Mouse (Mus musculus) erythroid progenitor cell, adult 5-6 weeks (primary cell): ENCODE results near the gene Hddc3. TPM values are rescaled to one million over a fixed set of nuclear protein-coding genes. Genes with fewer than 3 reads are reported as not detected.
A peak's percentile ranks its signal among the peaks of the same experiment; 100 is the strongest.

Experiments
- ATAC-seq: replicated peaks from 2 replicates; pipeline ENCODE4 v1.8.0; 2016; ENCODE audit warnings: moderate number of reproducible peaks, mild to moderate bottlenecking, moderate TSS enrichment, inconsistent platforms; ENCODE audit not compliant: poor library complexity, low FRiP score, severe bottlenecking
- total RNA-seq, 2 experiments: library from RNA; stranded (forward) in 1 of 2; stranded (reverse) in 1 of 2; fragments of 150-400 nt in 1 of 2; fragments of 186-747, 209-891 nt in 1 of 2; gene quantifications; 2 replicates each; pipeline versions ENCODE4 v1.2.3 to v1.2.4; 2015 to 2017; ENCODE audit warnings: low replicate concordance in 2 of 2

Gene Hddc3
- total RNA-seq, 2 experiments from 2014 or later, result 1.3 TPM; not detected in 1

DNA sequence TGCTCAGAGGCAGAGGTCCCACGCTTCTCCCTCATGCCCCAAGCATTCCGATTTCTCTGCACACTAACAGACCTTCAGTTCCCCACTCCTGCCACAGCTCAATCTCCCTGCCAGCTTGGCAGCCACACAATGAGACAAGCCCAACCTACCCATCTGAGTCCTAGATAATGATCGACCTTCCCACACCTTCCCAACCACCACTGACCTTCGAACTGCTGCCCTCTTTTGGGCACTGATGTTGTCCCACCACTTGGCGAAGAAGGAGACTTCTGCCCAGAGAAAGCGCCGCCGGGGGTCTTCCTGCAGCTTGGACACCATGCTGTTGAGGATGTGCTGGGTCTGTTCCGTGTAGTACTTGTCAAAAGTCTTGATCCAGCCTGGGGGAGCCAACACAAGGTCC, 25.1 kb downstream of the Hddc3 start:
- no peak for ATAC-seq

DNA sequence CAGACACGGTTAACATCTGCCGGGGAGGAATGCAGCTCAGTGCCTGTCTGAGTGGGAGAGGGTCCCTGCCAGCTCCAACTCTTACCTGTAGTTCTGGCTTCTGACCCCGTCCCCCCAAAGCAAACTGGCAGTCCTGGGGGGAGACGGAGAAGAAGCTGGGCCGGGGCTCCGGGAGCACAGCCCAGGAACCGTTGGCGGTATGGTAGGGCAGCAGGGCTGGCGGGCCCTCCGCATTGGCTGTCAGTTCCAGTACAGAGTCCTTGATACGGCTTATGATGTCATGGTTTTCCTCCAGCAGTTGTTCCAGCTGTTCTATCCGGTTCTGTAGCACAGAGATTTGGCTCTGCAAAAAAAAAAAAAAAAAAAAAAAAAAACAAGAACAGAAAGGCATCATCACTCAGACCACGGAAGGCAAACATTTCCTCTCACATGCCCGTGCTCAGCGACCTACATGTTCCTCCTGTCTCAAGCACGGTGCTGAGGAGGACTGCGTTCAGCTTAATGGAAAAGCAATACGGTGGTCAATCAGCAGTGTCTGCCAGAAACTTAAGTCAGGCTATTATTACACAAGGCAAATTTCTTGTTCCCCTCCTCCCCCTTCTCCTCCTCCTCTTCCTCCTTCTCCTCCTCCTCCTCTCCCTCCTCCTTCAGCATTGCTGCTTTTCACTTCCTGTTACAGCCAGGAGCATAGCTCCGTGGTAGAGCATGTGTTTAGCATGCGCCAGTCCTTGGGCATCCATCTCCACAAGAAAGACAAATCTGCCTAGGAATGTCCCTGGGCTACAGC, 25.9 kb downstream of the Hddc3 start:
- ATAC-seq, result no peak

GRCm38 (mm10) chr7:80369461-80369860, 26.6 kb downstream of the Hddc3 start:
- ATAC-seq, result no peak

DNA sequence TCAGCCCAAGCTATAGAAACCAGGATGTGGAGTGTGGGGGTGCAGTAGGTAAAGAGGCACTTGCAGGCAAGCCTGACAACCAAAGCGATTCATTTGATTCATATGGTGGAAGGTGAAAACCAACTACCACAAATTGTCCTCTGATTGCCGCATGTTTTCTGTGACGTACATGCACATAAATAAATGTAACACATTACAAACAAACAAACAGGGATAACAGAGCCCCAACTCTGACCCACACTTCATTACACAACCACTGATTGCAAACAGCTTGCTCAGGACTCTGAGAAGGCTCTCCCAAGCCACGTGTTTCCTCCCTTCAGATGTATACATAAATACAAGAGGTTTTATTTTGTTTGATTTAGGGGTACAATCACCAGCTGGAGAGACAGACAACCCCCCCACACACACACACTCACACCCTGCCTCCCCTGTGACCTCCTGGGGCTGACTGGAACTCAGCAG, 27.1 kb downstream of the Hddc3 start:
- ATAC-seq, result no peak

DNA sequence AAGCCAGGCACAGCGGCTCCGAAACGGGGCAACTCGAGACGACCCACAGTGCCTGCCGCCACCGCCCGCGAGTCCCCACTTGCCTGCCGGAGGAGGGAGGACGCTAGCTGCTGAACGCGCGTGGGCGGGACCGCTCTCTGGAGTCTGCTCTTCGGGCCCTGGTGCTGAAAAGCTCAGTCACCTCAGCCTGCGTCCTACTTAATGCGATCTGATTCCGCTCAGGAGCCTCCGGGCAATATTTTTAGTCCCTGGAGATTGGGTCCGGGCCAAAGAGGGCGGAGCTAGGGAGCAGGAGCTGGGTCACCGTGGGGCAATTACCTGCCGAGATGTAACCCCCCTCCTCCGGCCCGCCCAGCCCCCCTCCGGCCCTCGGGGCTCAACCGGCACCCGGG, 27.7 kb downstream of the Hddc3 start:
- no peak for ATAC-seq

DNA sequence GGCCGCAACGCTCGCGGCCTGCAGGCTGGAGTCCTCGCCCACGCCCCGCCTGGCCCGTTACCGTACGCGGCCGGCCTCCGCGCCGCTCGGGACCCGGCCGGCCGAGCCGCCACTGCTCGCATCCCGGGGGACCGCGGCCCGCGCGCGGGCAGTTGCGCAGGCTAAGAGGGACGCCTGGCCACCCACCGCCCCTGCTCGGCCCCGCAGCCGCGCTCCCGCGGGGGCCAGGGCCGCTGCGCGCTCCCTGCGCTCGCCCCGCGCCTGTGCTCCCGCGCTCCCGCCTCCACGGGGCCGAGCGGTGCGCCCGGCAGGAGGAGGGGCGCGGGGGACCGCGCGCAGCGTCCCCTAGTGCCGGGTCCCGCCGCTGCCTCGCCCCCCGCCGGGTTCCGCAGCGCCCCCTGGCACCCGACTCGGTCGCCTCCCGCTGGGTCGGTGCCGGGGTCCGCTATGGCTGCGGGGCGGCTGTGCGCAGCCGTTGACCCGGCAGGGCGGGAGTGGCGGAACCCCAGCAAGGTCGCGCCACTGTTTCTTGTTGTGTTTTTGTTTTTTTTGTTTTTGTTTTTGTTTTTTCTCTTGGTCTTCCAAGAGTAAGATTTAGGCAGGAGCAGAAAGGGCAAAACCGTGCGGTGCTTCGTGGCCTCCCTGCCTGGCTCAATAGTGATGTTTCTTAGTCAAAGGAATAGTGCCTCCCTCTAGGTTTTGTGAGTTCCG, 28.3 kb downstream of the Hddc3 start, which contains the start of gene Man2a2:
TSS of gene Man2a2 (minus strand) at position 335 of the 711 bp plus-strand sequence.
- ATAC-seq, result no peak

- no peak for ATAC-seq
These were observed 29.3 kb downstream of the Hddc3 start for GRCm38 (mm10) chr7:80372166-80372565.

DNA sequence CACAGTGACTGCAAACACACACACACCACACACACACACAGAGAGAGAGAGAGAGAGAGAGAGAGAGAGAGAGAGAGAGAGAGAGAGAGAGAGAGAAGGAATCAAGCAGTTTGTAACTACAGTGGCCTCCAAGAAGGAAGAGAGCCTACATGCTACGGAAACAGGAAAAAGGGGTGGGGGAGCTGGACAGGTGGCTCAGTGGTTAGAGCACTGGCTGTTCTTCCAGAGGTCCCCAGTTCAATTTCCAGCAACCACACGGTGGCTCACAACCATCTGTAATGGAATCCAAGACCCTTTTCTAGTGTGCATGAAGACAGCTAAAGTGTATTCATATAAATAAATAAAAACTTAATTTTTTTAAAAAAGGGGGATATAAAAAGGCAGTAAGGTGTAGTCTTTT, 29.8 kb downstream of the Hddc3 start:
- ATAC-seq, result no peak

GRCm38 (mm10) chr7:80373352-80373751, 30.4 kb downstream of the Hddc3 start:
- ATAC-seq, result no peak

DNA sequence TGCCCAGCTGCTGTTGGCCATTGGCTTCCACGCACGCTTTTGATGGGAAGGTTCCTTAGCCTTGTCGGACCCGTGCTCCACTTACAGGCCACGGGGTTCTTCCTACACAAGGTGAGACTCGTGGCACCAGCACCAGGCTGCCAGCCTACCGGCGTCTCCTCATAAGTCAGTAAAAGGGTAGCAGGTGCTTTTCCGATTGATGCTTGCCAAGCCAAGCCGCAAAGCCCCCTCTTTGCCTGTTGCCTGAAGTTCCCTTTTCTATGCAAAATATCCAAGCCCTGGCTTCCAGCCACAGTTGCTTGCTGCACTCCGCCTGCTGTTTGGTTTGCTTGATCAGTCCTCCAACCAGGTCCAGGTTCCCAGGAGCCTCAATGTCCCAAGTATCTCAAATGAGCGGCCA, 30.9 kb downstream of the Hddc3 start:
- no peak for ATAC-seq

- no peak for ATAC-seq
These were observed 31.4 kb downstream of the Hddc3 start for GRCm38 (mm10) chr7:80374280-80374679.

- no peak for ATAC-seq
These were observed 31.8 kb downstream of the Hddc3 start for GRCm38 (mm10) chr7:80374733-80375132.

GRCm38 (mm10) chr7:80375376-80376039, 32.6 kb downstream of the Hddc3 start:
- ATAC-seq, result no peak

DNA sequence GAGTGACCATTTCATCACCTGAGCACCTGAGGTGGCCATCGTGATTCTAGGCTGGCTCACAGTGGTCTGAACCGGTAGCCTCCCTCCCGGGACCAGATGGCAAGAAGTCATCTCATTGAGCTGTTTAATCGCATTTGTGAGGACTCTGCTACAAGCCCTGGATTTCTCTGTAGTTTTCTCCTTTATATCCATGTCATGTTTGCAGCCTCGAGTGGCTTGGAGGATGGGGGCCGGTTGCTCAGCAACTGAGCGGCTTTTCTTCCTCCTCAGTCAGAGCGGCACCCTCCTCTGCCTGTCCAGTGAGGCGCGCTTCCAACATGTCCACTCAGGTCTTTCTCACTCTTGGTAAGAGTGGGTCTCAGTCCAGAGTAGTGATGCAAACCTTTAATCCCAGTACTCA, 33.3 kb downstream of the Hddc3 start:
- no peak for ATAC-seq

GRCm38 (mm10) chr7:80377471-80377870, 34.6 kb downstream of the Hddc3 start:
- ATAC-seq, result 0 out of 2 replicates have a peak, but pooled peaks have one; percentile 37

- ATAC-seq, result 0 out of 2 replicates have a peak, but pooled peaks have one; percentile 27
These were observed 36.6 kb downstream of the Hddc3 start for GRCm38 (mm10) chr7:80379531-80379930.

GRCm38 (mm10) chr7:80382919-80383318, 40.0 kb downstream of the Hddc3 start:
- no peak for ATAC-seq

DNA sequence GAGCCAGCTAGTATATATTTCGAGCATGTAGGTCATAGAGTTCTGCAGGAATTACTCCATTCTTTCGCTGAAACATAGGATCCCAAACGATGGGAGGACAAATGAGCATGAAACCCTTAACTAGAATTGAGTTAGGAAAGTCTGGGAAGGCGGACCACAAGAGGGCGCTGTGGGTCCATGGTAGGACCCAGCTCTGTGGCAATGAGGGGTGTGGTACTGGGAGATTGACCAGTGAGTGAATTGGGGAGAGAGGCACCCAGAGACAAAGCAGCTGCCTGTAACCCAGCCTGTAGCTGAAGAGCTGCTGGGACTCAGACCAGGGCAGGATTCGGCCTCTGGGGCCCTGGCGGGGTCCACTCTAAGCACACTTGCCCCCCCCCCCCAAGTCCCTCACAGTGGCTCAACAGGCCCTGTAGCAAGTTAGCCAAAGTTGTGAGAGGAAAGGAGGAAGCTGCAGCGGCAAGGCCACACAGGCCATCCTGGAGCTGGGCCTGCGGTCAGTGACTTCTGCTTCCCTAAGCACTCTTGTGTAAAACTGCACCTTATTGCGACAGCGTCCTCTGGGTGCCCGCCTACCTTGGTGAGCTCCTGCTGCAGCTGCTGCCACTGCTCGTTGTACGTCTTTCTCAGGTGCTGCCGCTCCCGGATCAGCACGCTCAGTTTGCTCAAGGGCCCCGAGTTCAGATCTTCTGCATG, 43.5 kb downstream of the Hddc3 start:
- peak; percentile 69 for ATAC-seq

- ATAC-seq, result no peak
These were observed 44.2 kb downstream of the Hddc3 start for GRCm38 (mm10) chr7:80387033-80387632.
